Mouse (Mus musculus): ENCODE results near the gene Cryba4. TPM values are rescaled to one million over a fixed set of nuclear protein-coding genes. Genes with fewer than 3 reads are reported as not detected.

The Cryba4 gene
- 1.4 and 1.5 TPM in 2 replicates for polyA plus RNA-seq (2015; fragmentation: Nextera tagmentation; extraction: Ambion mirVana)

DNA sequence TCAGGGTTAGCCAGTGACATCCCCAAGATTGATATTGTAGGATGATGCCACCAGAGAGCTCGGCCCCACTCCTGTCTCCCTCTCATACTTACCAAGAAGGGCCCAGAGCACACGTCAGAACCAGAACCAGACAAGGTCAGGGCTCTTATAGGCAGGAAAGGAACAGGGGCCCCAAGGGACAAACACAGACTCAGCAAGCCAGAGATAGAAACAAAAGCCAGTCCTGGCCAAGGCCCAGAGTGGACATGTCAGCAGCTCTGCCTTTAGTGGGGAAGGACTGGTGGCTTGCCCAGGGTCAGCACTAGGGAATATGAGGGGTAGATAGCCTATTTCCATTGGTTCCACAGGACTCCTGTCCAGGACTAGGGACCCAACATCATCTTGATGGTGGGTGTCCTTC lies at the start of gene Cryba4:
Cryba4 (minus strand) TSS at position 119 of the 400 bp plus-strand sequence.
- H3K4me2 ChIP-seq: no peak within 1 kb of the TSS
- H3K9ac ChIP-seq: no peak within 1 kb of the TSS
- H3K27ac ChIP-seq (replicated peaks): no peak within 1 kb of the TSS
- H3K36me3 ChIP-seq: no peaks in the 10 kb centered on the region
- no peaks in the 10 kb centered on the region for H3K27me3 ChIP-seq
- H3K4me3 ChIP-seq: no peak within 1 kb of the TSS
- H3K4me1 ChIP-seq (replicated peaks): peaks cover 23% of the 10 kb centered on the region
- WGBS: 75% methylated on average over 2 of the region's 2 CpGs
- no peaks in the 10 kb centered on the region for H3K9me3 ChIP-seq
- ATAC-seq (ENCODE audit: low FRiP score, low read depth): no peak

DNA sequence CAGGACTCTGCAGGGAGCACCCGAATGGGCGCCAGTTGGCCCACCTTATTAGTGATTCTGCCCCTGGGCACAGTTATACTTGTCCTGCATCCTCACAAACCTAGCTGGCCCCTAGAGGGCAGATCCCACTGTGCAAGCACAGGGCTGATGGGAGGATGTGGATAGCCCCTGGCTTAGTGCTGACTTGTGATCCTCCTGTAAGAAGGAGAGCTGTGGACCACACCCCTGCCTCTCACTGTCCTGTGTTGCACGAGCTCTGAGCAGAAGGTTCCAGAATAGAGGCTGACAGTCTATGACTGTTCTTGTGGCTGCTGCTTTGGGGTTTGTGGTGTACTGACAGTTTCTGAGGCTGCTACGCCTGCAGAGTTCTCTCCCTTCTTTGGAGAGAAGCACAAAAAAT lies 49.4 kb upstream of the Cryba4 start:
- Histone ChIP-seq H3K36me3 (no peaks in the 10 kb centered on the region), H3K9ac (no peak overlapping the region), H3K4me2 (no peak overlapping the region), H3K27ac (replicated peaks) (no peak overlapping the region), H3K4me1 (replicated peaks) (peaks cover 10% of the 10 kb centered on the region; the same call in 1 of the 2 replicates), H3K4me3 (no peak overlapping the region), H3K9me3 (no peaks in the 10 kb centered on the region), H3K27me3 (no peaks in the 10 kb centered on the region)
- 87% methylated on average over 4 of the region's 4 CpGs for WGBS
- no peak for ATAC-seq (ENCODE audit: low FRiP score, low read depth)

DNA sequence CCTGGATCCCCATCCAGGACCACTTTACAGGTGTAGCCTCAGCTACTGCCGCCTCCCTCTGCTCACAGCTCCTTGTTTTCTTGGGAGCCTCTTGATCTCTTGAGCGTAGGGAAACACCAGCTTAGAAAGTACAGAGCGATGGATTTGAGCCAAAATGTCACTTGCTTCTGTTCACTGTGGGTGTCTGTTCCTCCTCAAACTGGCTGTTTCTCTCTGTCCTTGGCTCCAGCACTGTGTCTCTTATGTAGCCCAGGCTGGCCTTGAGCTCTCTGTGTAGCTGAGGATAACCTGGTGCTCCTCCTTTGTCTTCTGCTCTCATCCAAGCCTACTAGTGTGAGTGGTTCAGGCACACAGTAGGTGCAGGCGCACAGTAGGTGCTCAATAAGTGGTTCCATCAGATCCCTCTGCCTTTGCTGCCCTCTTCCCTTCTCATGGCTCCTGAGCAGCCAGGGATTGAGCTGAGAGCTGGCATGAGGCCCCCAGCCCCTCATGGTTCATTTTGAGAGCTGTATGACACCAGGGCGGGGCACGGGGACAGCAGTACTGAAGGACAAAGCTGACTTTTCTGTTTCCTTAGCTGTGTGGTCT lies 48.5 kb upstream of the Cryba4 start:
- Histone ChIP-seq H3K4me3 (no peak overlapping the region), H3K9ac (no peak overlapping the region), H3K4me1 (replicated peaks) (peaks cover 9% of the 10 kb centered on the region; the same call in 1 of the 2 replicates), H3K4me2 (no peak overlapping the region), H3K27ac (replicated peaks) (no peak overlapping the region), H3K9me3 (no peaks in the 10 kb centered on the region), H3K36me3 (no peaks in the 10 kb centered on the region), H3K27me3 (no peaks in the 10 kb centered on the region)
- ATAC-seq (ENCODE audit: low FRiP score, low read depth): no peak
- 94% methylated on average over 6 of the region's 6 CpGs for WGBS

DNA sequence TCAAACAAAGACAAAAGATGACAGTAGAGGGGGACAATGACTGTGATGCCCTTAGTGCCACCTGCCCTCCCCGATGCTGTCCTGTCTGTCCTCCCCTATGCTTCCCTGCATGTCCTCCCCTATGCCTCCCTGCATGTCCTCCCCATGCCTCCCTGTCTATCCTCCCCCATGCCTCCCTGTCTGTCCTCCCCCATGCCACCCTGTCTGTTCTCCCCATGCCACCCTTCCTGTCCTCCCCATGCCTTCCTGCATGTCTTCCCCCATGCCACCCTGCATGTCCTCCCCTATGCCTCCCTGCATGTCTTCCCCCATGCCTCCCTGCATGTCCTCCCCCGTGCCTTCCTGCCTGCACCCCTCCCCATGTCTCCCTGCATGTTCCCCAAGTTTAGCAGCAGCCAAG lies 47.8 kb upstream of the Cryba4 start:
- ATAC-seq (ENCODE audit: low FRiP score, low read depth): no peak
- H3K4me3 ChIP-seq: no peak overlapping the region
- 81% methylated on average over 2 of the region's 2 CpGs for WGBS
- H3K4me1 ChIP-seq (replicated peaks): peaks cover 11% of the 10 kb centered on the region; the same call in 1 of the 2 replicates
- no peak overlapping the region for H3K27ac ChIP-seq (replicated peaks)
- no peak overlapping the region for H3K9ac ChIP-seq
- no peak overlapping the region for H3K4me2 ChIP-seq
- H3K27me3 ChIP-seq: no peaks in the 10 kb centered on the region
- H3K36me3 ChIP-seq: no peaks in the 10 kb centered on the region
- H3K9me3 ChIP-seq: no peaks in the 10 kb centered on the region

DNA sequence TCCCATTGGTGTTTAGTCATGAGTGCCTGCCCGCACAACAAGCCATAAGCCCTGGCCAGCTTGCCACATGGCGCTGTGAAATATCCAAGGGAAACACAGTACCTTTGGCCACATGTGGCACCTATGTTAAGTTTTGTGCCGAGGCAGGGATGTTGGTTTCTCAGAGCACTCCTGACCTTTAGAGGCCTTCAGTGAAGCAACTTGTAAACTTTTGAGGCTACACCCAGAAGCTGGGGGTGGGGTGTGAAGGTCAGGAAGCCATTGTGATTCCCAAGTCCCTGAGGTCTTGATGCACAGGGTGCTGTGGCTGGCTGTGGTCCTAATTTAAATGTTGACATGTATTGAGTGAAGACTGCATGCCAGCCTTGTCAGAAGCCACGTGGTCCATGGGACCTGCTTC lies 47.1 kb upstream of the Cryba4 start:
- Histone ChIP-seq H3K36me3 (no peaks in the 10 kb centered on the region), H3K4me1 (replicated peaks) (peaks cover 17% of the 10 kb centered on the region; the same call in 1 of the 2 replicates), H3K9ac (no peak overlapping the region), H3K27ac (replicated peaks) (no peak overlapping the region), H3K27me3 (no peaks in the 10 kb centered on the region), H3K9me3 (no peaks in the 10 kb centered on the region), H3K4me3 (no peak overlapping the region), H3K4me2 (no peak overlapping the region)
- 89% methylated on average over 4 of the region's 4 CpGs for WGBS
- no peak for ATAC-seq (ENCODE audit: low FRiP score, low read depth)

DNA sequence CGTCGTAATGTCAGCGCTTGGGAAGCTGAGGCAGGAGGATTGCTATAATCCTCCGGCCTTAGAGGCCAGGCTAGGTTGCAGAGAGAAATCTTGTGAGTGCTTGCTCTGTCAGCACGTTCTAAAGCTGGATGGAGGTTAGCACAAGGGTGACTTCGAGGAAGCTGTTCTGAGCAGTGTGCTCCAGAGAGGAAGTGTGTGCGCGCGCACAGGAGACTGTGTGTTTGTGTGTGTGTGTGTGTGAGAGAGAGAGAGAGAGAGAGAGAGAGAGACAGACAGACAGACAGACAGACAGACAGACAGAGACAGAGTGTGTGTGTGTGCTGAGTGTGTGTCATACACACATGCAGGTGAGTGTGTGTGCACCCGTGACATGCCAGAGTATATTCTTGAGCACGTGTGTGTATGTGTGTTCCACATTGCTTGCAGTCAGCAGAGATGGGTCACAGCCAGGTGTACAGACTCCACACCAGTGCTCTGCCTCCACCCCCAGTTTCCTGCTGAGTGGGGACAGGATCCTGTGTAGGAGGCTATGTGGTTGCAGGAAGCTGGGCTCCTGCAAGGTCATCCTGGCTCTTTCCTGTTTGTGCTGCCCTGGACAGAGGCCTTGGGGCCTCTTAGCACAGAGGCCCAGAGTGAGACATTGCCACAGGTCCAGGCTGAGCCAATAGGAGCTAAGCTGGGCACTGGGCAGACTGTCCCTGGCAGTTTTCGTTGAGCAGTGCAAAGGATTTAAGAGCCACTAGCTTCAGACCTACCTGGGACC lies 46.1 kb upstream of the Cryba4 start:
- 87% methylated on average over 12 of the region's 12 CpGs for WGBS
- Histone ChIP-seq H3K36me3 (no peaks in the 10 kb centered on the region), H3K4me1 (replicated peaks) (peaks cover 17% of the 10 kb centered on the region; the same call in 1 of the 2 replicates), H3K27ac (replicated peaks) (no peak overlapping the region), H3K27me3 (no peaks in the 10 kb centered on the region), H3K4me3 (no peak overlapping the region), H3K9me3 (no peaks in the 10 kb centered on the region), H3K9ac (no peak overlapping the region), H3K4me2 (no peak overlapping the region)
- no peak for ATAC-seq (ENCODE audit: low FRiP score, low read depth)

DNA sequence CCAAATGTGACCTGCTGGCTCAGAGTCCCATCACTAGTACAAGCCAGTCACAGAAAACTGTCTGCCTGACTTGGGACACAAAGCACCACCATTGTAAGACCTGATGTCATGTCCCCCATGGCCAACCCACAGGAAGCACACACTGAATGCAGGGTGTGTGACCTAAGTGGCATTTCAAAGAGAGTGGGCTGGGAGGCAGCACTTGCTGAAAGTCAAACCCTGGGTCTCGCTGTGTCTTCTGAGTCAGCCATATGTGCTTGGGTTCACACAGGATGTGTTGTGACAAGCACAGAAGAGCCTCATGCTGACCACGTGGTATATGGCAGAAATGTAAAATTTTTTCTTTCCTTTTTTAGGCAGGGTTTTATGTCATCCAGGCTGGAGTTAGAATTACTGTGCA lies 44.9 kb upstream of the Cryba4 start:
- no peak overlapping the region for H3K9ac ChIP-seq
- H3K9me3 ChIP-seq: no peaks in the 10 kb centered on the region
- no peaks in the 10 kb centered on the region for H3K27me3 ChIP-seq
- H3K4me3 ChIP-seq: no peak overlapping the region
- no peak overlapping the region; the same call in 1 of the 2 replicates for H3K27ac ChIP-seq (replicated peaks)
- no peaks in the 10 kb centered on the region for H3K36me3 ChIP-seq
- ATAC-seq (ENCODE audit: low FRiP score, low read depth): no peak
- 76% methylated on average over 2 of the region's 2 CpGs for WGBS
- no peak overlapping the region for H3K4me2 ChIP-seq
- peaks cover 17% of the 10 kb centered on the region; the same call in 1 of the 2 replicates for H3K4me1 ChIP-seq (replicated peaks)

DNA sequence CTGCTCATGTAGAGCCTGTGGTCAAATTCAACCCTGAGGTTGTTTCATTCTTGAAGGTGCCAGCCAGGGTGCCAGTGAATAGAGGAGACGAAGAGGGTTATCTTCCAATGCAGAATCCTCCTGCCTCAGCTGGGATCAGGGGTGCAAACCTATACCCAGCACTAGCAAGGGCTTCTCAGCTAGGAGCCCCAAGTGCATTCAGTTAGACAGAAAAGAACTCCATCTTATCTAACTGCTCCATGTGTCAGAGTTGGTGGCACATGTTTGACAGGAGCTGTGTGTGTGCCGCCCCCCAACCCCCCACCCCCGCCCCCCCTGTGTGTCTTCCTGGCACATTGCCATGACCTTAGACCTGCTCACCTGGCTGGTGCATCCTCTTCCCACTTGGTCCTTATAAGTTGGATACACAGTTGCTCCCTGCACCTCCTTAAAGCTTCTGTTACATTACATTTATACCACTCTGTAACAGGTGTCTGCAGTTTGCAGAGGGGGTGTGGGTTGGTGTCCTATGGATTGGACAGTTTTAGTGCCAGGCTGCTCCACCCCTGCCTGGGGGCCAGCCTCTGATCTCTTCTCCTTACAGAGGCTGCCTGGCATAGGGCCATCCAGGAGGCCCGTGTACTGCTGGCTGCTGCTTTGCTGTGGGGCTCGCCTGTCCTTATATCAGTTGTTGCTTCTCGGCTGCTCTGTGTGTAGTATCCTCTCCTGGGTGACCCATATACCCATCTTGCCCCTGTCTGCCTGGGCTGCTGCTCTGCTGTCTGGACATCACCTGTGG lies 44.3 kb upstream of the Cryba4 start:
- no peak overlapping the region for H3K9ac ChIP-seq
- no peak overlapping the region; the same call in 1 of the 2 replicates for H3K27ac ChIP-seq (replicated peaks)
- peaks cover 18% of the 10 kb centered on the region for H3K4me1 ChIP-seq (replicated peaks)

DNA sequence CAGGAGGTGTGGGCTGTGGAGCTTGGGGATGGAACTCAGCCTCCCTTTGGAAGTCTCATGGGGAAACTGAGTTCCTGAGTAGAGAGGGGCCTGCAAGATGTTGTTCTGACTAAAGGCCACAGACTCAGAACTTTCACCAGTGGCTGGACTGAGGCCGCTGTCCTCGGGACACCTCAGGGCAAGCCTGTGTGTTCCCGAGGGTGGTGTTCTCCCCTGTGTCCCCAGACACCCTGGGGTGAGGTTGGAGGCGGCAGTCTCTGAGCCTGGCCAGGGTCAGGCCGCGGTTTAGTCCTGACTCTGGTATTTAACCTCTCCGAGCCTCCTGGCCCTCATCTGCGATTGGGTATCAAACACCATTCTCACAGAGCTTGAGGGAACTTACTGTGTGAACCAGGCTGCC lies 43.2 kb upstream of the Cryba4 start:
- H3K4me1 ChIP-seq (replicated peaks): peaks cover 25% of the 10 kb centered on the region
- H3K27ac ChIP-seq (replicated peaks): no peak overlapping the region
- H3K36me3 ChIP-seq: no peaks in the 10 kb centered on the region
- 54% methylated on average over 8 of the region's 8 CpGs for WGBS
- ATAC-seq (ENCODE audit: low FRiP score, low read depth): no peak
- no peak overlapping the region for H3K4me3 ChIP-seq
- no peaks in the 10 kb centered on the region for H3K27me3 ChIP-seq
- H3K9ac ChIP-seq: no peak overlapping the region
- H3K9me3 ChIP-seq: no peaks in the 10 kb centered on the region
- no peak overlapping the region for H3K4me2 ChIP-seq

More for the DNA sequence above, 44.3 kb upstream of the Cryba4 start:
- Histone ChIP-seq H3K36me3 (no peaks in the 10 kb centered on the region), H3K9me3 (no peaks in the 10 kb centered on the region), H3K4me2 (no peak overlapping the region), H3K27me3 (no peaks in the 10 kb centered on the region), H3K4me3 (no peak overlapping the region)
- ATAC-seq (ENCODE audit: low FRiP score, low read depth): no peak
- 65% methylated on average over 6 of the region's 6 CpGs for WGBS

DNA sequence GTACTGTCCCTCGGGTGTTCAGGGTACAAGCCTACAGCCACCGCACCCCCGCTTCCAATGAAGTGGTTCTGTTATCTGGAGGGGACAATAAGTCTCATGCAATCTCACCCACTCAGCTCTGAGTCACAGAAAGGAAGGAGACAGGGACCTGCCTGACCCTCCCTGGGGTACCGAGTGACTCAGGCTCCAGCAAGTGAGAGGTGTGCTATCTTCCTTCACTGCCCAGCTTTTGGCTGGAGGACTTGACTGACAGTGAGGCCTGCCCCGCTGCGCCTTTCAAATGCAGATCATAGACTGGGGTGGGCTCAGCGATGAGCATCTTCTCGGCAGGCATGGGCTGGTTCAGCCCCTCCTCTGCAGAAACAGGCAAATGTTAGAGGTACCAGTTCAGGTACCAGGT lies 42.8 kb upstream of the Cryba4 start:
- no peak for ATAC-seq (ENCODE audit: low FRiP score, low read depth)
- peaks cover 25% of the 10 kb centered on the region for H3K4me1 ChIP-seq (replicated peaks)
- no peak overlapping the region for H3K4me3 ChIP-seq
- H3K9me3 ChIP-seq: no peaks in the 10 kb centered on the region
- WGBS: 36% methylated on average over 8 of the region's 8 CpGs
- no peaks in the 10 kb centered on the region for H3K27me3 ChIP-seq
- H3K9ac ChIP-seq: no peak overlapping the region
- H3K4me2 ChIP-seq: no peak overlapping the region
- H3K36me3 ChIP-seq: no peaks in the 10 kb centered on the region
- H3K27ac ChIP-seq (replicated peaks): no peak overlapping the region

DNA sequence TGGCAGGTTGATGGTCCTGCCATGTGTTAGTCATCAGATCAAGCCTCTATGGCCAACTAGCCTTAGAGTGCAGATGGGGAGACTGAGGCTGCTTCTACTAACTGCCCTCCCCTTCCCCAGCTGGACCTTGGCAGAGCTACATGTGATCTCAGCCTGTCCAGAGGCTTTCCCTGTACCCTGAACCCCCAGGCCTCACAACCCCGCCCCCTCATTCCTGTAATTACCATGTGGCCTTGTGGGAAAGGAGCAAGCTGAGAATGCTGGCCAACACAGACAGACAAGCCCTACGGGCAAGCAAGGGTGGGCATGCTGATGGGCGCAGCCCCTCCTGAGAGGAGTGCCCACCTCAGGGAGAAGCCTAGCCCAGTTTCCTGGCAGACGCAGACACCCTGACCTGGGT lies 42.4 kb upstream of the Cryba4 start:
- H3K9me3 ChIP-seq: no peaks in the 10 kb centered on the region
- peaks cover 25% of the 10 kb centered on the region for H3K4me1 ChIP-seq (replicated peaks)

DNA sequence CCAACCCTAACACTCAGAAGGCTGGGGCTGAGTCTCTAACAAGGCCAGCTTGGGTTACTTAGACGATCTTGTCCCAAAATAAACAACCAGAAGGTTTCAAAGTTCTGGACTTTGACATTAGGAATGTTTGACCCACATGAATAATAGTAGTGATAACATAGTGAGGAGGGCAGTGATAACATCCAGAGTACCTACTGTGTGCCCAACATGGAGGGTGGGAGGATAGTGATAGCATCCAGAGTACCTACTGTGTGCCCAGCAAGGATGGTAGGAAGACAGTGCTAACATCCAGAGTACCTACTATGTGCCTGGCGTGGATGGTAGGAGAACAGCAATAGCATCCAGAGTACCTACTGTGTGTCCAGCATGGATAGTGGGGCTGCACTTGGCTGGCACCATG lies 41.5 kb upstream of the Cryba4 start:
- no peaks in the 10 kb centered on the region for H3K27me3 ChIP-seq
- no peak overlapping the region for H3K27ac ChIP-seq (replicated peaks)
- no peaks in the 10 kb centered on the region for H3K9me3 ChIP-seq
- 88% methylated on average over 2 of the region's 2 CpGs for WGBS
- no peak overlapping the region for H3K4me2 ChIP-seq
- H3K4me1 ChIP-seq (replicated peaks): peaks cover 25% of the 10 kb centered on the region
- H3K36me3 ChIP-seq: no peaks in the 10 kb centered on the region
- no peak overlapping the region for H3K9ac ChIP-seq
- no peak for ATAC-seq (ENCODE audit: low FRiP score, low read depth)
- no peak overlapping the region for H3K4me3 ChIP-seq

More for the DNA sequence above, 42.4 kb upstream of the Cryba4 start:
- no peak overlapping the region for H3K4me2 ChIP-seq
- no peak for ATAC-seq (ENCODE audit: low FRiP score, low read depth)
- H3K4me3 ChIP-seq: no peak overlapping the region
- no peak overlapping the region for H3K27ac ChIP-seq (replicated peaks)
- no peaks in the 10 kb centered on the region for H3K27me3 ChIP-seq
- no peaks in the 10 kb centered on the region for H3K36me3 ChIP-seq
- H3K9ac ChIP-seq: no peak overlapping the region
- 63% methylated on average over 4 of the region's 4 CpGs for WGBS
